13 mouse cellular contexts compared by ENCODE assay signal in genomic region chr5:131749211-131749610, GRCm38 (mm10).
DNase-seq lines count a peak whose midpoint lies in the region; ATAC-seq and TF ChIP-seq lines count a peak whose summit lies in the region.
"Had no signal": no experiment of that assay in that cellular context is flagged by ENCODE, and none has a peak within 500 bp of the region (broad histone marks: within the 10 kb centered on the region; RNA-seq: fewer than 3 reads in every experiment).

No protein-coding gene starts in this region.

- WGBS in heart, embryonic 16.5 days, result 36% methylated on average over 6 of the region's 6 CpGs
- 62% methylated on average over 6 of the region's 6 CpGs for WGBS in heart, embryonic 10.5 days
- 18% methylated on average over 6 of the region's 6 CpGs for whole genome bisulfite sequencing in lung, embryonic 14.5 days
- 32% methylated on average over 6 of the region's 6 CpGs for WGBS in midbrain, embryonic 14.5 days

- no peak overlapping the region for H3K4me3 ChIP-seq in heart, embryonic 16.5 days (ENCODE audit: low read length)
- no peak overlapping the region for H3K4me3 ChIP-seq in heart, embryonic 10.5 days
- no peak overlapping the region for H3K4me3 ChIP-seq in lung, embryonic 14.5 days (ENCODE audit: low read depth, low read length)
- H3K4me3 ChIP-seq in midbrain, embryonic 14.5 days (replicated peaks; ENCODE audit: low read depth, low read length), result no peak overlapping the region
- H3K4me3 ChIP-seq: myocyte had no signal

- no peak for DNase-seq in heart, embryonic 10.5 days (ENCODE audit: low spot score)
- peak; percentile 78 for DNase-seq in lung, embryonic 14.5 days
- no peak for DNase-seq in lung, postnatal 4 days
- peak; percentile 36 for DNase-seq in adrenal gland, postnatal 14 days
- DNase-seq in midbrain, embryonic 14.5 days, result peak; percentile 61
- no peak for DNase-seq in right cerebral cortex, postnatal 4 days
- DNase-seq in embryo, embryonic 10.5 days (ENCODE audit: low spot score), result no peak
- DNase-seq: cerebellum, adult 11-12 months; heart, postnatal 36 days; liver, postnatal 0 days had no signal

- H3K9ac ChIP-seq in heart, embryonic 16.5 days (ENCODE audit: low read length), result no peak overlapping the region
- no peak overlapping the region for H3K9ac ChIP-seq in lung, embryonic 14.5 days
- H3K9ac ChIP-seq in midbrain, embryonic 14.5 days (replicated peaks; ENCODE audit: low read length), result no peak overlapping the region
- H3K9ac ChIP-seq: liver, postnatal 0 days had no signal

- 0 out of 2 replicates have a peak, but pooled peaks cover 2% of the 10 kb centered on the region for H3K9me3 ChIP-seq in heart, embryonic 16.5 days (replicated peaks; ENCODE audit: control insufficient read depth, low read length)
- no peaks in the 10 kb centered on the region for H3K9me3 ChIP-seq in heart, embryonic 10.5 days
- no peaks in the 10 kb centered on the region for H3K9me3 ChIP-seq in lung, embryonic 14.5 days (ENCODE audit: low read depth, low read length)
- no peaks in the 10 kb centered on the region for H3K9me3 ChIP-seq in midbrain, embryonic 14.5 days (ENCODE audit: control insufficient read depth, low read length)

- H3K27ac ChIP-seq in heart, embryonic 16.5 days (ENCODE audit: low read length), result peak overlapping the region; percentile 51
- no peak overlapping the region for H3K27ac ChIP-seq in heart, embryonic 10.5 days
- peak overlapping the region; percentile 8; the same call in 1 of the 2 replicates for H3K27ac ChIP-seq in lung, embryonic 14.5 days (ENCODE audit: low read depth)
- peak overlapping the region; percentile 34; the same call in 1 of the 2 replicates for H3K27ac ChIP-seq in midbrain, embryonic 14.5 days (replicated peaks; ENCODE audit: low read depth, low read length)

- H3K4me1 ChIP-seq in heart, embryonic 16.5 days (ENCODE audit: control insufficient read depth, insufficient read depth, low read length), result peaks cover 12% of the 10 kb centered on the region
- H3K4me1 ChIP-seq in heart, embryonic 10.5 days, result peaks cover 13% of the 10 kb centered on the region
- 0 out of 2 replicates have a peak, but pooled peaks cover 4% of the 10 kb centered on the region for H3K4me1 ChIP-seq in lung, embryonic 14.5 days (ENCODE audit: insufficient read depth)
- H3K4me1 ChIP-seq in midbrain, embryonic 14.5 days (ENCODE audit: control insufficient read depth, insufficient read depth, low read length), result peaks cover 9% of the 10 kb centered on the region; the same call in 1 of the 2 replicates

- no peak for TF ChIP-seq CTCF in lung, embryonic 14.5 days (IDR thresholded peaks at IDR 0.05; ENCODE audit: low read depth)

- no peak for ATAC-seq in heart, embryonic 16.5 days (replicated peaks; ENCODE audit: extremely low read depth, insufficient read depth, low FRiP score)
- ATAC-seq in lung, embryonic 14.5 days (ENCODE audit: insufficient read depth), result no peak
- no peak for ATAC-seq in midbrain, embryonic 14.5 days (ENCODE audit: low FRiP score, low TSS enrichment)
- ATAC-seq: liver, postnatal 0 days had no signal

- no peaks in the 10 kb centered on the region for H3K36me3 ChIP-seq in heart, embryonic 16.5 days (ENCODE audit: control insufficient read depth, insufficient read depth)
- H3K36me3 ChIP-seq in heart, embryonic 10.5 days, result no peaks in the 10 kb centered on the region
- no peaks in the 10 kb centered on the region for H3K36me3 ChIP-seq in lung, embryonic 14.5 days (ENCODE audit: insufficient read depth)
- no peaks in the 10 kb centered on the region for H3K36me3 ChIP-seq in midbrain, embryonic 14.5 days (ENCODE audit: control insufficient read depth, insufficient read depth, low read length)

- no peak overlapping the region for H3K4me2 ChIP-seq in heart, embryonic 16.5 days (ENCODE audit: low read depth, low read length)
- no peak overlapping the region for H3K4me2 ChIP-seq in lung, embryonic 14.5 days
- no peak overlapping the region for H3K4me2 ChIP-seq in midbrain, embryonic 14.5 days (ENCODE audit: low read length)

- no peaks in the 10 kb centered on the region for H3K27me3 ChIP-seq in heart, embryonic 16.5 days (ENCODE audit: control insufficient read depth, insufficient read depth, low read length)
- H3K27me3 ChIP-seq in heart, embryonic 10.5 days (ENCODE audit: insufficient read depth, poor library complexity, severe bottlenecking), result 0 out of 2 replicates have a peak, but pooled peaks cover 10% of the 10 kb centered on the region
- H3K27me3 ChIP-seq in lung, embryonic 14.5 days (ENCODE audit: insufficient read depth, low read length), result no peaks in the 10 kb centered on the region
- H3K27me3 ChIP-seq in midbrain, embryonic 14.5 days (ENCODE audit: control insufficient read depth, insufficient read depth, low read length), result no peaks in the 10 kb centered on the region
- H3K27me3 ChIP-seq: CH12.LX had no signal

Comparison
In these comparisons a context has a peak if more than half of its experiments do, and no peak if none do; other contexts are left out.
1. DNase-seq: peak in lung, embryonic 14.5 days (single experiment), adrenal gland, postnatal 14 days (single experiment) and midbrain, embryonic 14.5 days (single experiment); none in heart, embryonic 10.5 days (single experiment), lung, postnatal 4 days (0 of 2), right cerebral cortex, postnatal 4 days (single experiment) and embryo, embryonic 10.5 days (single experiment).